Mouse (Mus musculus) intestine, embryonic 15.5 days (tissue): ENCODE measurements around the gene Oas1g. TPM values are rescaled to one million over a fixed set of nuclear protein-coding genes. Genes with fewer than 3 reads are reported as not detected.
A peak's percentile ranks its signal among the peaks of the same experiment; 100 is the strongest.

Experiments
- ATAC-seq: fragments of 200-750 bp; cut with Nextera tagmentation; 2 replicates; pipeline ENCODE4 v1.8.0; 2017; ENCODE audit warnings: moderate TSS enrichment, moderate library complexity
- H3K27ac ChIP-seq: fragments of 300-500 bp; sonication (generic); 2 replicates; pipeline ENCODE4 v1.5.1; 2015; ENCODE audit warnings: mild to moderate bottlenecking, inconsistent platforms
- H3K27me3 ChIP-seq: fragments of 300-500 bp; sonication (generic); replicated peaks from 2 replicates; pipeline ENCODE4 v1.6.1; 2015; ENCODE audit warnings: inconsistent platforms
- H3K36me3 ChIP-seq: fragments of 300-500 bp; sonication (generic); 2 replicates; pipeline ENCODE4 v1.6.1; 2015; ENCODE audit warnings: inconsistent platforms
- H3K4me1 ChIP-seq: fragments of 300-500 bp; sonication (generic); replicated peaks from 2 replicates; pipeline ENCODE4 v1.6.1; 2015; ENCODE audit warnings: inconsistent platforms
- H3K4me2 ChIP-seq: fragments of 300-500 bp; sonication (generic); replicated peaks from 2 replicates; pipeline ENCODE4 v1.6.1; 2015; ENCODE audit warnings: mild to moderate bottlenecking, inconsistent platforms
- H3K4me3 ChIP-seq: fragments of 300-500 bp; sonication (generic); replicated peaks from 2 replicates; pipeline ENCODE4 v1.5.1; 2015; ENCODE audit warnings: inconsistent platforms
- H3K9ac ChIP-seq: fragments of 300-500 bp; sonication (generic); 2 replicates; pipeline ENCODE4 v1.6.1; 2015; ENCODE audit warnings: inconsistent platforms
- H3K9me3 ChIP-seq: fragments of 300-500 bp; sonication (generic); 2 replicates; pipeline ENCODE4 v1.6.1; 2016; ENCODE audit warnings: inconsistent platforms
- WGBS: fragments of 180-500 bp; shearing (Covaris S2); methylation state at CpG from one replicate; pipeline ENCODE4 v1.1.7; 2015; 5-methylcytosine and 5-hydroxymethylcytosine counted together
- polyA plus RNA-seq: library from polyadenylated mRNA; unstranded; fragments of >200 nt; fragmentation: Nextera tagmentation; extraction: Ambion mirVana; gene quantifications from 2 replicates; pipeline ENCODE4 v1.2.1, GENCODE M21; 2015

Gene Oas1g
- polyA plus RNA-seq, 1 experiment from 2014 or later, result 2.0 TPM

DNA sequence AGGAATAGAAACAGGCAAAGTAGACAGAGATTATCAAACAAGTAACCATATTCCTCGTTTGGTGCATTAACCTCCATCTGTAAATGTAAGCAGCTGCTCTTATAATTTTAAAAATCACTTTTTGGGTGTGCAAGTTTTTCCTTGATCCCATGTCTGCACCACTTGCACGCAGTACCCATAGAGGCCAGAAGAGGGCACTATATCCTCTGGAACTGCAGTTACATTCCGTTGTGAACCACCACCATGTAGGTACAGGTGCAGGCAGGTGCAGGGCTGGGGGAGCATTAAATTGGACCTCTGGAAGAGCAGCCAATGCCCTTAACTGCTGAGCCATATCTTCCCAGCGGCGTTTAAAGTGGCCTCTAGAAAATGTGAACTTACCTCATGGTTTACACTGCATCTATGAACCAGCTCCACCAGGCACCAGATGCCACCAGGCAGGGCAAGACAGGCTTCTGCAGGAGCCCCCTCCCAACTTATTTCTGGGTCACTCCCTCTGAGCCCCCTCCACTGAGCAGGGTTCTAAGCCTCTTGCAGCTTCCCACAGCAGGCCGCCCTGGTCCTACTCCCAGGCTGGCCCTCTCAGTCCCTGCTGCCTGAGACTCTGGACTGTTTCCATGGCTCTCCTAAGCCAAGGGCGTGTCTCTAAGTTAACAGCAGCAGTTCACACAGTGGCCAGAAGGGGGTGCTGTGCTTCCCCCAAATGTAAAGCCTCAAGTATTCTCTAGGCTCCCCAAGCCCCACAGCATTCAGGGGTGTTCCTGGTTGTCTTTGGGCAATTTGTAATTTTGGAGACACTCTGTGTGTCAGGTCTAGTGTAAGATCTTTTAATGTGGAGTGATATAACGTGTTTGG is 50.5 kb downstream of the Oas1g start:
- no peak for ATAC-seq
- Histone ChIP-seq H3K4me3 (no peak overlapping the region), H3K27ac (no peak overlapping the region), H3K27me3 (no peaks in the 10 kb centered on the region), H3K9ac (no peak overlapping the region), H3K36me3 (no peaks in the 10 kb centered on the region), H3K4me1 (0 out of 2 replicates have a peak, but pooled peaks cover 4% of the 10 kb centered on the region), H3K4me2 (no peak overlapping the region), H3K9me3 (no peaks in the 10 kb centered on the region)
- WGBS, result 16% methylated on average over 8 of the region's 8 CpGs

GRCm38 (mm10) chr5:120833335-120834280 is 53.8 kb downstream of the Oas1g start:
- H3K9ac ChIP-seq, result no peak overlapping the region
- H3K27ac ChIP-seq, result no peak overlapping the region; the same call in 1 of the 2 replicates
- peak; percentile 86 for ATAC-seq
- H3K4me1 ChIP-seq, result 0 out of 2 replicates have a peak, but pooled peaks cover 4% of the 10 kb centered on the region
- H3K36me3 ChIP-seq, result no peaks in the 10 kb centered on the region
- 0 out of 2 replicates have a peak overlapping the region, but pooled peaks have one; percentile 2 for H3K4me3 ChIP-seq
- H3K9me3 ChIP-seq, result no peaks in the 10 kb centered on the region
- 11% methylated on average over 17 of the region's 17 CpGs for whole genome bisulfite sequencing
- no peaks in the 10 kb centered on the region for H3K27me3 ChIP-seq
- H3K4me2 ChIP-seq, result peak overlapping the region; percentile 39

DNA sequence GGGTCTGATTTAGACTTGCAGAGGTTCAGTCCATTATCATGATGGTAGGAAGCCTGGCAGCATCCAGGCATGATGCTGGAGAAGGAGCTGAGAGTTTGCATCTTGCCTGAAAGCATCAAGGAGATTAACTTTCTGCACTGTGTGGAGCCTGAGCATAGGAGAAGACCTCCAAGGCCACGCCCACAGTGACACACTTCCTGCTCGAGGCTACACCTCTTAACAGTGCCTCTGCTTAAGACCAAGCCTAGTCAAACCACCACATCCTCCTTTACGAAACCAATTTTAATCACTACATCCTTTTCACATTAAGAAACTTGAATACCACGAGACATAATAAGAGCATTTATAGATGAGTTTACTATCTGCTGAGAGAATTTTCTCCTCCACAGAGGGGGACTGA is 56.4 kb downstream of the Oas1g start:
- no peak overlapping the region for H3K27ac ChIP-seq
- 0 out of 2 replicates have a peak, but pooled peaks cover 4% of the 10 kb centered on the region for H3K4me1 ChIP-seq
- no peak overlapping the region for H3K9ac ChIP-seq
- H3K9me3 ChIP-seq, result no peaks in the 10 kb centered on the region
- WGBS, result 76% methylated on average over 4 of the region's 4 CpGs
- no peak for ATAC-seq
- no peaks in the 10 kb centered on the region for H3K27me3 ChIP-seq
- H3K36me3 ChIP-seq, result no peaks in the 10 kb centered on the region
- H3K4me3 ChIP-seq, result no peak overlapping the region
- no peak overlapping the region for H3K4me2 ChIP-seq

Other genes with a start within 250 kb of the Oas1g start
- gene Rasal1, start 238.8 kb downstream of the Oas1g start, polyA plus RNA-seq, result 0.49 and 1.0 TPM in 2 replicates
- 4.1 and 4.3 TPM in 2 replicates for gene Dtx1, start 175.7 kb downstream of the Oas1g start, polyA plus RNA-seq
- 0.54 and 0.60 TPM in 2 replicates for gene Oas2, start 137.8 kb downstream of the Oas1g start, polyA plus RNA-seq
- 0.20 TPM in 2 replicates for gene Oas3, start 110.0 kb downstream of the Oas1g start, polyA plus RNA-seq
- not detected in 2 replicates for gene Oas1e, start 92.1 kb downstream of the Oas1g start, polyA plus RNA-seq
- gene Oas1c, start 75.1 kb downstream of the Oas1g start, polyA plus RNA-seq, result 0.67 and 0.71 TPM in 2 replicates
- gene Oas1f, start 40.2 kb downstream of the Oas1g start, polyA plus RNA-seq, result not detected in 2 replicates
- gene Oas1h, start 26.2 kb downstream of the Oas1g start, polyA plus RNA-seq, result not detected in 2 replicates
- gene Oas1a, start 19.9 kb upstream of the Oas1g start, polyA plus RNA-seq, result 6.4 and 9.5 TPM in 2 replicates
- gene Oas1d, start 26.9 kb upstream of the Oas1g start, polyA plus RNA-seq, result not detected in 2 replicates
- 0.20 and 0.30 TPM in 2 replicates for gene Rph3a, start 122.5 kb upstream of the Oas1g start, polyA plus RNA-seq